ENCODE assay signal across 8 mouse cellular contexts in genomic region chr4:138922131-138922459, GRCm38 (mm10). TPM values are rescaled to one million over a fixed set of nuclear protein-coding genes. Genes with fewer than 3 reads are reported as not detected.
A peak's percentile ranks its signal among the peaks of the same experiment; 100 is the strongest.
DNase-seq lines count a peak whose midpoint lies in the region; ATAC-seq lines count a peak whose summit lies in the region.

No protein-coding gene starts in this region.

- H3K36me3 ChIP-seq in embryonic facial prominence, embryonic 10.5 days (replicated peaks), result no peaks in the 10 kb centered on the region
- H3K36me3 ChIP-seq in intestine, embryonic 16.5 days (ENCODE audit: control insufficient read depth, insufficient read depth, low read length), result no peaks in the 10 kb centered on the region
- H3K36me3 ChIP-seq in midbrain, embryonic 10.5 days, result no peaks in the 10 kb centered on the region

- peak; percentile 98 for DNase-seq in adrenal gland, postnatal 10 days
- peak; percentile 93 for DNase-seq in embryonic facial prominence, embryonic 10.5 days (ENCODE audit: low spot score)
- DNase-seq in gonadal fat pad, adult 2 months (ENCODE audit: low read depth), result peak; percentile 36
- DNase-seq in left cerebral cortex, postnatal 25 days (ENCODE audit: low spot score in 2 of 2), result peak; percentile 97 to 98
- DNase-seq in midbrain, embryonic 10.5 days (ENCODE audit: low spot score), result peak; percentile 92
- peak; percentile 99 for DNase-seq in right cerebral cortex, postnatal 4 days
- peak; percentile 87 for DNase-seq in yolk sac, embryonic 10.5 days (ENCODE audit: low spot score)

- intact Hi-C loops in left cerebral cortex, postnatal 25 days (cut with DNase I), result loop anchor here (1.0 to 10.0 kb wide), 4 partner anchors 80 to 403 kb away; no protein-coding TSS in a partner anchor

- peak overlapping the region; percentile 45 for H3K4me2 ChIP-seq in intestine, embryonic 16.5 days (ENCODE audit: low read depth, low read length)

- WGBS in embryonic facial prominence, embryonic 10.5 days, result 2% methylated on average over 11 of the region's 11 CpGs
- under 1% methylated on average over 11 of the region's 11 CpGs for WGBS in intestine, embryonic 16.5 days
- WGBS in midbrain, embryonic 10.5 days, result 2% methylated on average over 11 of the region's 11 CpGs

- no peak overlapping the region for H3K9ac ChIP-seq in intestine, embryonic 16.5 days (ENCODE audit: low read depth, low read length)

- peaks cover 10% of the 10 kb centered on the region for H3K27me3 ChIP-seq in embryonic facial prominence, embryonic 10.5 days (replicated peaks; ENCODE audit: low read depth, poor library complexity, severe bottlenecking)
- peaks cover 3% of the 10 kb centered on the region; the same call in 1 of the 2 replicates for H3K27me3 ChIP-seq in intestine, embryonic 16.5 days (replicated peaks; ENCODE audit: control insufficient read depth, insufficient read depth, low read length)
- H3K27me3 ChIP-seq in midbrain, embryonic 10.5 days (ENCODE audit: low read depth, poor library complexity, severe bottlenecking), result no peaks in the 10 kb centered on the region

- peak overlapping the region; percentile 43 for H3K4me3 ChIP-seq in embryonic facial prominence, embryonic 10.5 days
- H3K4me3 ChIP-seq in intestine, embryonic 16.5 days (ENCODE audit: low read length), result no peak overlapping the region; the same call in 1 of the 2 replicates
- peak overlapping the region; percentile 42 for H3K4me3 ChIP-seq in midbrain, embryonic 10.5 days

- no peak overlapping the region for H3K27ac ChIP-seq in embryonic facial prominence, embryonic 10.5 days (replicated peaks)
- H3K27ac ChIP-seq in intestine, embryonic 16.5 days (ENCODE audit: low read length), result no peak overlapping the region
- no peak overlapping the region for H3K27ac ChIP-seq in midbrain, embryonic 10.5 days (replicated peaks)

- no peaks in the 10 kb centered on the region for H3K9me3 ChIP-seq in embryonic facial prominence, embryonic 10.5 days
- H3K9me3 ChIP-seq in intestine, embryonic 16.5 days (ENCODE audit: control insufficient read depth, low read length), result no peaks in the 10 kb centered on the region
- H3K9me3 ChIP-seq in midbrain, embryonic 10.5 days (replicated peaks), result no peaks in the 10 kb centered on the region

- peaks cover 10% of the 10 kb centered on the region for H3K4me1 ChIP-seq in embryonic facial prominence, embryonic 10.5 days
- H3K4me1 ChIP-seq in intestine, embryonic 16.5 days (ENCODE audit: control insufficient read depth, insufficient read depth, low read length), result peaks cover 8% of the 10 kb centered on the region
- peaks cover 13% of the 10 kb centered on the region for H3K4me1 ChIP-seq in midbrain, embryonic 10.5 days

- peak; percentile 90 for ATAC-seq in intestine, embryonic 16.5 days

RNA-seq across cellular contexts. Expression of gene Otud3, which starts 8.3 kb away (rescaled TPM):
- total RNA-seq in adrenal gland, postnatal 10 days (2021), result 1 to 10 TPM; 7.1 to 8.2 TPM
- 3.8 and 4.9 TPM in 2 replicates for polyA plus RNA-seq in embryonic facial prominence, embryonic 10.5 days (2016; fragmentation: Nextera tagmentation; extraction: Ambion mirVana)
- polyA plus RNA-seq in gonadal fat pad, adult 2 months (2012; rRNA removed), result 7.6 and 9.4 TPM in 2 replicates
- polyA plus RNA-seq in intestine, embryonic 16.5 days (2015; fragmentation: Nextera tagmentation; extraction: Ambion mirVana), result 4.4 and 4.6 TPM in 2 replicates
- 10 to 100 TPM; 19.2 to 21.6 TPM for total RNA-seq in left cerebral cortex, postnatal 25 days (2021)
- polyA plus RNA-seq in midbrain, embryonic 10.5 days (2016; fragmentation: Nextera tagmentation; extraction: Ambion mirVana), result 2.1 and 3.0 TPM in 2 replicates

RNA-seq across cellular contexts. Expression of gene Pla2g2e, which starts 44.4 kb away (rescaled TPM):
- 1 to 10 TPM; 1.1 to 4.1 TPM for total RNA-seq in adrenal gland, postnatal 10 days (2021)
- not detected in 2 replicates for polyA plus RNA-seq in embryonic facial prominence, embryonic 10.5 days (2016; fragmentation: Nextera tagmentation; extraction: Ambion mirVana)
- 6.9 and 15.8 TPM in 2 replicates for polyA plus RNA-seq in gonadal fat pad, adult 2 months (2012; rRNA removed)
- 0.18 TPM in 1 of 2 replicates, not detected in the other for polyA plus RNA-seq in intestine, embryonic 16.5 days (2015; fragmentation: Nextera tagmentation; extraction: Ambion mirVana)
- not detected for total RNA-seq in left cerebral cortex, postnatal 25 days (2021)
- not detected in 2 replicates for polyA plus RNA-seq in midbrain, embryonic 10.5 days (2016; fragmentation: Nextera tagmentation; extraction: Ambion mirVana)

RNA-seq across cellular contexts. Expression of gene Rnf186, which starts 44.8 kb away (rescaled TPM):
- not detected for total RNA-seq in adrenal gland, postnatal 10 days (2021)
- polyA plus RNA-seq in embryonic facial prominence, embryonic 10.5 days (2016; fragmentation: Nextera tagmentation; extraction: Ambion mirVana), result not detected in 2 replicates
- polyA plus RNA-seq in gonadal fat pad, adult 2 months (2012; rRNA removed), result 96.1 and 101 TPM in 2 replicates
- polyA plus RNA-seq in intestine, embryonic 16.5 days (2015; fragmentation: Nextera tagmentation; extraction: Ambion mirVana), result 106 and 121 TPM in 2 replicates
- not detected for total RNA-seq in left cerebral cortex, postnatal 25 days (2021)
- polyA plus RNA-seq in midbrain, embryonic 10.5 days (2016; fragmentation: Nextera tagmentation; extraction: Ambion mirVana), result not detected in 2 replicates

RNA-seq across cellular contexts. Expression of gene Gm13030, which starts 48.3 kb away (rescaled TPM):
- total RNA-seq in adrenal gland, postnatal 10 days (2021), result not detected
- not detected in 2 replicates for polyA plus RNA-seq in embryonic facial prominence, embryonic 10.5 days (2016; fragmentation: Nextera tagmentation; extraction: Ambion mirVana)
- polyA plus RNA-seq in gonadal fat pad, adult 2 months (2012; rRNA removed), result not detected in 2 replicates
- not detected in 2 replicates for polyA plus RNA-seq in intestine, embryonic 16.5 days (2015; fragmentation: Nextera tagmentation; extraction: Ambion mirVana)
- not detected for total RNA-seq in left cerebral cortex, postnatal 25 days (2021)
- polyA plus RNA-seq in midbrain, embryonic 10.5 days (2016; fragmentation: Nextera tagmentation; extraction: Ambion mirVana), result not detected in 2 replicates

RNA-seq across cellular contexts. Expression of gene Tmco4, which starts 50.6 kb away (rescaled TPM):
- total RNA-seq in adrenal gland, postnatal 10 days (2021), result 10 to 100 TPM; 14.7 to 15.0 TPM
- polyA plus RNA-seq in embryonic facial prominence, embryonic 10.5 days (2016; fragmentation: Nextera tagmentation; extraction: Ambion mirVana), result 1.1 and 1.6 TPM in 2 replicates
- 20.7 and 21.5 TPM in 2 replicates for polyA plus RNA-seq in gonadal fat pad, adult 2 months (2012; rRNA removed)
- polyA plus RNA-seq in intestine, embryonic 16.5 days (2015; fragmentation: Nextera tagmentation; extraction: Ambion mirVana), result 16.3 and 17.1 TPM in 2 replicates
- total RNA-seq in left cerebral cortex, postnatal 25 days (2021), result 1 to 10 TPM; 2.2 to 3.7 TPM
- 0.87 and 0.98 TPM in 2 replicates for polyA plus RNA-seq in midbrain, embryonic 10.5 days (2016; fragmentation: Nextera tagmentation; extraction: Ambion mirVana)

Comparison
In these comparisons a context has a peak if more than half of its experiments do, and no peak if none do; other contexts are left out.
1. DNase-seq: peak in every context shown above with its lines; median percentile 99 in right cerebral cortex, postnatal 4 days; 98 in adrenal gland, postnatal 10 days; 98 in left cerebral cortex, postnatal 25 days; 93 in embryonic facial prominence, embryonic 10.5 days; 92 in midbrain, embryonic 10.5 days; 87 in yolk sac, embryonic 10.5 days; 36 in gonadal fat pad, adult 2 months.
2. RNA of gene Rnf186, which starts 44.8 kb away (polyA plus RNA-seq): 106 to 121 TPM in intestine, embryonic 16.5 days and 96.1 to 101 TPM in gonadal fat pad, adult 2 months; not detected in embryonic facial prominence, embryonic 10.5 days and not detected in midbrain, embryonic 10.5 days; every median in the first group is over 10 times any median in the second.